Mouse (Mus musculus): Measurements from ENCODE around the gene Prmt9.

Gene Prmt9

GRCm38 (mm10) chr8:77549121-77549706 is at the start of gene Prmt9:
Gene Prmt9 (plus strand): TSS chr8:77549397.
- peak; percentile 89 to 90 for DNase-seq (ENCODE audit: low spot score in 2 of 2)

GRCm38 (mm10) chr8:77500264-77500663 is 48.9 kb upstream of the Prmt9 start:
- no peak for DNase-seq (ENCODE audit: low spot score in 2 of 2)

GRCm38 (mm10) chr8:77501131-77501530 is 48.1 kb upstream of the Prmt9 start:
- DNase-seq (ENCODE audit: low spot score in 2 of 2), result no peak

- DNase-seq (ENCODE audit: low spot score in 2 of 2), result no peak
Measured at GRCm38 (mm10) chr8:77502547-77502946, 46.6 kb upstream of the Prmt9 start.

GRCm38 (mm10) chr8:77506539-77506938 is 42.7 kb upstream of the Prmt9 start:
- no peak for DNase-seq (ENCODE audit: low spot score in 2 of 2)

GRCm38 (mm10) chr8:77507510-77508035 is 41.6 kb upstream of the Prmt9 start:
- no peak for DNase-seq (ENCODE audit: low spot score in 2 of 2)

- peak in 1 of 2 experiments; percentile 53 for DNase-seq (ENCODE audit: low spot score in 2 of 2)
Measured at GRCm38 (mm10) chr8:77509044-77509443, 40.2 kb upstream of the Prmt9 start.

- DNase-seq (ENCODE audit: low spot score in 2 of 2), result no peak
Measured at GRCm38 (mm10) chr8:77510426-77510825, 38.8 kb upstream of the Prmt9 start.

- no peak for DNase-seq (ENCODE audit: low spot score in 2 of 2)
Measured at GRCm38 (mm10) chr8:77511750-77512493, 37.3 kb upstream of the Prmt9 start.

- DNase-seq (ENCODE audit: low spot score in 2 of 2), result no peak
Measured at GRCm38 (mm10) chr8:77515201-77515600, 34.0 kb upstream of the Prmt9 start.

GRCm38 (mm10) chr8:77515786-77516185 is 33.4 kb upstream of the Prmt9 start:
- no peak for DNase-seq (ENCODE audit: low spot score in 2 of 2)

GRCm38 (mm10) chr8:77516845-77517244 is 32.4 kb upstream of the Prmt9 start:
- DNase-seq (ENCODE audit: low spot score in 2 of 2), result no peak

GRCm38 (mm10) chr8:77517301-77518200 is 31.6 kb upstream of the Prmt9 start, which contains the start of gene Arhgap10:
Gene Arhgap10 (minus strand): TSS chr8:77517953.
- peak; percentile 76 to 83 for DNase-seq (ENCODE audit: low spot score in 2 of 2)

GRCm38 (mm10) chr8:77518201-77519115 is 30.7 kb upstream of the Prmt9 start:
- DNase-seq (ENCODE audit: low spot score in 2 of 2), result peak in 1 of 2 experiments; percentile 82

- no peak for DNase-seq (ENCODE audit: low spot score in 2 of 2)
Measured at GRCm38 (mm10) chr8:77520601-77521000, 28.6 kb upstream of the Prmt9 start.

- no peak for DNase-seq (ENCODE audit: low spot score in 2 of 2)
Measured at GRCm38 (mm10) chr8:77521028-77521785, 28.0 kb upstream of the Prmt9 start.

GRCm38 (mm10) chr8:77522984-77523383 is 26.2 kb upstream of the Prmt9 start:
- DNase-seq (ENCODE audit: low spot score in 2 of 2), result no peak

GRCm38 (mm10) chr8:77524018-77524615 is 25.1 kb upstream of the Prmt9 start:
- no peak for DNase-seq (ENCODE audit: low spot score in 2 of 2)

- DNase-seq (ENCODE audit: low spot score in 2 of 2), result no peak
Measured at GRCm38 (mm10) chr8:77524906-77525305, 24.3 kb upstream of the Prmt9 start.

- no peak for DNase-seq (ENCODE audit: low spot score in 2 of 2)
Measured at GRCm38 (mm10) chr8:77526130-77526529, 23.1 kb upstream of the Prmt9 start.
